Mouse (Mus musculus): Measurements from ENCODE around the gene Clic6. TPM values are rescaled to one million over a fixed set of nuclear protein-coding genes. Genes with fewer than 3 reads are reported as not detected.

The Clic6 gene
- polyA plus RNA-seq, 1 experiment from 2014 or later = 0.61 TPM

GRCm38 (mm10) chr16:92525919-92526318 is 40.4 kb downstream of the Clic6 start:
- Histone ChIP-seq H3K4me3 (replicated peaks) (no peak overlapping the region), H3K9me3 (replicated peaks) (no peaks in the 10 kb centered on the region), H3K36me3 (no peaks in the 10 kb centered on the region), H3K4me1 (replicated peaks) (no peaks in the 10 kb centered on the region), H3K9ac (no peak overlapping the region), H3K4me2 (no peak overlapping the region), H3K27ac (no peak overlapping the region), H3K27me3 (0 out of 2 replicates have a peak, but pooled peaks cover 7% of the 10 kb centered on the region)
- DNase-seq (no peak), ATAC-seq (ENCODE audit: low read depth) (no peak)
- WGBS (ENCODE audit: insufficient replicate concordance) = 73% methylated on average over 10 of the region's 10 CpGs

DNA sequence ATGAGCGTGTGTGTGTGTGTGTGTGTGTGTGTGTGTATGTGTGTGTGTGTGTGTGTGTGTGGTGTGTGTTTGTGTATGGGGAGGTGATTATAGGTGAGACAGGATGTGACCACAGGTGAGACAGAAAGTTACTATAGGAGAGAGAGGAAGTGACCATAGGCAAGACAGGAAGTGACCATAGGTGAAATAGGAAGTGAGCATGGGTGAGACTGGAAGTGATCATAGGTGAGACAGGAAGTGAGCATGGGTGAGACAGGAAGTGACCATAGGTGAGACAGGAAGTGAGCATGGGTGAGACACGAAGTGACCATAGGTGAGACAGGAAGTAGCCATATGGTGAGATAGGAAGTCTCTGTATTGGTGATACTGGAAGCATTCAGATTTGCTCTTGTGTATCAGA is 49.7 kb downstream of the Clic6 start:
- H3K4me2 ChIP-seq = no peak overlapping the region
- no peak overlapping the region for H3K9ac ChIP-seq
- no peaks in the 10 kb centered on the region for H3K36me3 ChIP-seq
- DNase-seq (no peak), ATAC-seq (ENCODE audit: low read depth) (no peak)
- no peak overlapping the region for H3K4me3 ChIP-seq (replicated peaks)
- 56% methylated on average over 2 of the region's 2 CpGs for WGBS (ENCODE audit: insufficient replicate concordance)
- H3K4me1 ChIP-seq (replicated peaks) = no peaks in the 10 kb centered on the region
- no peaks in the 10 kb centered on the region for H3K9me3 ChIP-seq (replicated peaks)
- 0 out of 2 replicates have a peak, but pooled peaks cover 3% of the 10 kb centered on the region for H3K27me3 ChIP-seq
- no peak overlapping the region for H3K27ac ChIP-seq

GRCm38 (mm10) chr16:92538356-92538755 is 52.8 kb downstream of the Clic6 start:
- 60% methylated on average over 6 of the region's 6 CpGs for whole genome bisulfite sequencing (ENCODE audit: insufficient replicate concordance)

GRCm38 (mm10) chr16:92544264-92544663 is 58.7 kb downstream of the Clic6 start:
- Histone ChIP-seq H3K4me2 (no peak overlapping the region), H3K9ac (no peak overlapping the region), H3K4me1 (replicated peaks) (no peaks in the 10 kb centered on the region), H3K27me3 (0 out of 2 replicates have a peak, but pooled peaks cover 4% of the 10 kb centered on the region), H3K36me3 (no peaks in the 10 kb centered on the region), H3K4me3 (replicated peaks) (no peak overlapping the region), H3K9me3 (replicated peaks) (no peaks in the 10 kb centered on the region), H3K27ac (no peak overlapping the region)
- DNase-seq (no peak), ATAC-seq (ENCODE audit: low read depth) (no peak)
- WGBS (ENCODE audit: insufficient replicate concordance) = 7% methylated on average over 1 of the region's 1 CpGs

More at GRCm38 (mm10) chr16:92538356-92538755, 52.8 kb downstream of the Clic6 start:
- H3K36me3 ChIP-seq = no peaks in the 10 kb centered on the region
- H3K4me1 ChIP-seq (replicated peaks) = no peaks in the 10 kb centered on the region
- DNase-seq (no peak), ATAC-seq (ENCODE audit: low read depth) (no peak)
- 0 out of 2 replicates have a peak, but pooled peaks cover 4% of the 10 kb centered on the region for H3K27me3 ChIP-seq
- H3K4me2 ChIP-seq = no peak overlapping the region
- H3K4me3 ChIP-seq (replicated peaks) = no peak overlapping the region
- no peak overlapping the region for H3K9ac ChIP-seq
- no peaks in the 10 kb centered on the region for H3K9me3 ChIP-seq (replicated peaks)
- H3K27ac ChIP-seq = no peak overlapping the region

- no peaks in the 10 kb centered on the region; the same call in 1 of the 2 replicates for H3K27me3 ChIP-seq
- H3K4me1 ChIP-seq (replicated peaks) = no peaks in the 10 kb centered on the region
- H3K4me2 ChIP-seq = no peak overlapping the region
- WGBS (ENCODE audit: insufficient replicate concordance) = 75% methylated on average over 9 of the region's 9 CpGs
- DNase-seq (no peak), ATAC-seq (ENCODE audit: low read depth) (no peak)
- no peak overlapping the region for H3K4me3 ChIP-seq (replicated peaks)
- no peak overlapping the region for H3K27ac ChIP-seq
- H3K9me3 ChIP-seq (replicated peaks) = no peaks in the 10 kb centered on the region
- H3K9ac ChIP-seq = no peak overlapping the region
- H3K36me3 ChIP-seq = no peaks in the 10 kb centered on the region
These were observed 63.1 kb downstream of the Clic6 start for GRCm38 (mm10) chr16:92548651-92549050.

DNA sequence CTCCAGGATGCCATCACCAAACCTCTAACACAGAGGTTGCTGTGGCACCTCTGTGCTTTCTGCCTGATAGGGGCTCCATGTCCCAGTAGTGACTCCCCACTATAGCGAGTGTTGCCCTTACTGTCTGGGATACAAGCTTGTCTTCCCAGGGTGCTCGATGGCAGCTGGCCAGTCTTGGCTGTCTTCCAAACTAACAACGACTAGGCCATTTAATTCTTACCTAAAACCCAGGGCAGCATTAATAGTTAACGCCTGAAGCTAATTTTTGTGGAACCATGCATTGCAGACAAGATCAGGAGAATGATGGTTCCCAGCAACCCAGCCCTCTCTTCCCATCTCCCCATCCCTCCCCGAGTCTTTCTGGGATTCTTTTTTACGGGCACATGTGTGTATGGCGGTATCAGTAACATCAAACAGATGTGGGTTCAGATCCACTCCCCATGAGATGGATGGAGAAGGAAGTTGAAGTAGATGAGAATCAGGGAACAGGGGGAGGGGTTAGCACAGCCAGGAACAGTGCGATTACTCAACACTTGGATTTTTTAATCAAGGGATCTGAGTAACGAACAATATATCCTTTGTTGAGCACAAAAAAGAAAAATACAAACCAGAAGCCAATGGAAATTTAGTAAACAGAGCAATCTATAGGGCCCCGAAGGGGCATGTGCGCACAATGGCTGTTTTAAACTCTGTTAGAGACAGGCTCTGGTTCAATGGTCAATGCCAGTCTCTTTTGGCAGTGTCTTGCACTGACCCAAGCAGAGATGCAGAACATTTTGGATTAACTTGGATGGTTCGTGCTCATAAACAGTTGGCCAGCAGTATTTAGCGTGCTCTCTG is 66.0 kb downstream of the Clic6 start:
- Histone ChIP-seq H3K27ac (no peak overlapping the region), H3K4me1 (replicated peaks) (no peaks in the 10 kb centered on the region), H3K4me2 (no peak overlapping the region), H3K27me3 (peaks cover 10% of the 10 kb centered on the region; the same call in 1 of the 2 replicates), H3K4me3 (replicated peaks) (no peak overlapping the region), H3K9me3 (replicated peaks) (no peaks in the 10 kb centered on the region), H3K36me3 (no peaks in the 10 kb centered on the region), H3K9ac (no peak overlapping the region)
- ATAC-seq (ENCODE audit: low read depth) (no peak), DNase-seq (no peak)
- WGBS (ENCODE audit: insufficient replicate concordance) = 65% methylated on average over 13 of the region's 13 CpGs

DNA sequence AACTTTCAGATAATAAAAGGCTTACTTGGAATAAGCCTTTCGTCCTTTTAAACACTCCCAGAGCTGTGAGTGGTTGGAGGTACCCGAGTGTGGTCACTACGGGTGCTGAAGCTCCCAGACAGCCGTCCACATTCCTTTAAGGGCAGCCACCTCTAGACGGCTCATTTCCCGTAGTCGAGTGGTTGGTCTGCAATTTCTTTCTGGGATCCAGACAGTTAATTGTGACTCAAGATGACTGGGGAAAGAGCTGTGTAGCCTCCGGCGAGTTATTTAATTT is 66.5 kb downstream of the Clic6 start:
- Histone ChIP-seq H3K4me1 (replicated peaks) (no peaks in the 10 kb centered on the region), H3K4me2 (no peak overlapping the region), H3K36me3 (no peaks in the 10 kb centered on the region), H3K27me3 (peaks cover 10% of the 10 kb centered on the region; the same call in 1 of the 2 replicates), H3K4me3 (replicated peaks) (no peak overlapping the region), H3K9ac (no peak overlapping the region), H3K27ac (no peak overlapping the region), H3K9me3 (replicated peaks) (no peaks in the 10 kb centered on the region)
- WGBS (ENCODE audit: insufficient replicate concordance) = 65% methylated on average over 9 of the region's 9 CpGs
- no peak for ATAC-seq (ENCODE audit: low read depth)
- DNase-seq = no peak

GRCm38 (mm10) chr16:92552858-92553257 is 67.3 kb downstream of the Clic6 start:
- Histone ChIP-seq H3K4me2 (no peak overlapping the region), H3K9me3 (replicated peaks) (no peaks in the 10 kb centered on the region), H3K4me1 (replicated peaks) (no peaks in the 10 kb centered on the region), H3K36me3 (no peaks in the 10 kb centered on the region), H3K27me3 (peaks cover 10% of the 10 kb centered on the region; the same call in 1 of the 2 replicates), H3K27ac (no peak overlapping the region), H3K4me3 (replicated peaks) (no peak overlapping the region), H3K9ac (no peak overlapping the region)
- ATAC-seq (ENCODE audit: low read depth) (no peak), DNase-seq (no peak)
- 21% methylated on average over 11 of the region's 11 CpGs for WGBS (ENCODE audit: insufficient replicate concordance)

DNA sequence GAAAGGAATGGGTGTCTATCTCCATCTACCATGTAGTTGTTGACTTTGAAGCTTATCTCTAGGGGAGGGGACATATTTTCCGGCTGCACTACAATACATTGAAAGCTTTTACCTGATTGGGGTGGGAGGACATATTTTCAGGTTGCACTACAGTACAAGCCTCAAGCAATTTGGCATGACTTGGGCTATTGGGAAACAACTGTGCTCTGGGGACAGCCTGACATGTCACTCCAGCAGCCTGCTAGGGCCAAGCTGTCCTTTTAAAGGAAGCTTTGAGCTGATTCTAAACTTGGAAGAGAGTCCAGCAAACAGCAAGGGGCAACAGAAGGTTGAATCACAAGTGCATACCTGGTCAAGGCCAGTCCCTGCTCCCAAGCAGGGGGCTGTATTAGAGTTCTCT is 69.5 kb downstream of the Clic6 start:
- no peak for ATAC-seq (ENCODE audit: low read depth)
- H3K4me1 ChIP-seq (replicated peaks) = no peaks in the 10 kb centered on the region
- H3K9ac ChIP-seq = no peak overlapping the region
- H3K4me2 ChIP-seq = no peak overlapping the region
- no peak overlapping the region for H3K4me3 ChIP-seq (replicated peaks)
- peaks cover 10% of the 10 kb centered on the region; the same call in 1 of the 2 replicates for H3K27me3 ChIP-seq
- no peaks in the 10 kb centered on the region for H3K36me3 ChIP-seq
- H3K27ac ChIP-seq = no peak overlapping the region
- H3K9me3 ChIP-seq (replicated peaks) = no peaks in the 10 kb centered on the region
- DNase-seq = no peak
- 39% methylated on average over 1 of the region's 1 CpGs for WGBS (ENCODE audit: insufficient replicate concordance)

DNA sequence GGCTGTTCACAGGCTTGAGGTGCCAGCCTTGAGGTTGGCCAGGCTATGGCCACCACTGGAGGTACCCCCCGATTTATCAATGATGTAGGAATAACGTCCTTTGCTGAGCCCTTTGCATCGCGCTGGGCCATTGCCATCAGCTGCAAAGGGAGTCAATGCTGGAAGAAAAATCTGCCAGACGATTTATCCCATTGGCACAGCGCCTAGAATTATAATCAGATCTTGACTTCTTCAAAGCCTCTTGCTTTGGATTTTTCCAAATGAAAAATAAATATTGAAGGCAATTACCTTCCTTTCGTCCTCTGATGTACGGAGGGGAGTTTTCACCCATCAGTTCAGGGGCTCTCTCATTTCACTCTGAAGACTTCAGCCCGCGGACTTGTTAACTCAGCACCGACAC is 79.8 kb downstream of the Clic6 start:
- DNase-seq = no peak

GRCm38 (mm10) chr16:92565708-92566107 is 80.2 kb downstream of the Clic6 start:
- Histone ChIP-seq H3K27me3 (0 out of 2 replicates have a peak, but pooled peaks cover 6% of the 10 kb centered on the region), H3K9ac (no peak overlapping the region), H3K4me2 (no peak overlapping the region), H3K4me3 (replicated peaks) (no peak overlapping the region), H3K36me3 (no peaks in the 10 kb centered on the region), H3K9me3 (replicated peaks) (no peaks in the 10 kb centered on the region), H3K4me1 (replicated peaks) (0 out of 2 replicates have a peak, but pooled peaks cover 2% of the 10 kb centered on the region), H3K27ac (no peak overlapping the region)
- peak; percentile 52 for DNase-seq
- WGBS (ENCODE audit: insufficient replicate concordance) = 5% methylated on average over 6 of the region's 6 CpGs
- ATAC-seq (ENCODE audit: low read depth) = no peak

More for the DNA sequence above, 79.8 kb downstream of the Clic6 start:
- Histone ChIP-seq H3K4me1 (replicated peaks) (0 out of 2 replicates have a peak, but pooled peaks cover 2% of the 10 kb centered on the region), H3K27ac (no peak overlapping the region), H3K4me2 (no peak overlapping the region), H3K9ac (no peak overlapping the region), H3K9me3 (replicated peaks) (no peaks in the 10 kb centered on the region), H3K4me3 (replicated peaks) (no peak overlapping the region), H3K27me3 (0 out of 2 replicates have a peak, but pooled peaks cover 6% of the 10 kb centered on the region), H3K36me3 (no peaks in the 10 kb centered on the region)
- WGBS (ENCODE audit: insufficient replicate concordance) = 59% methylated on average over 11 of the region's 11 CpGs
- ATAC-seq (ENCODE audit: low read depth) = no peak

- 20% methylated on average over 5 of the region's 5 CpGs for WGBS (ENCODE audit: insufficient replicate concordance)
- Histone ChIP-seq H3K4me3 (replicated peaks) (no peak overlapping the region), H3K9ac (no peak overlapping the region), H3K36me3 (no peaks in the 10 kb centered on the region), H3K9me3 (replicated peaks) (peaks cover 2% of the 10 kb centered on the region; the same call in 1 of the 2 replicates), H3K4me1 (replicated peaks) (0 out of 2 replicates have a peak, but pooled peaks cover 2% of the 10 kb centered on the region), H3K4me2 (no peak overlapping the region), H3K27me3 (0 out of 2 replicates have a peak, but pooled peaks cover 6% of the 10 kb centered on the region), H3K27ac (no peak overlapping the region)
- no peak for ATAC-seq (ENCODE audit: low read depth)
- DNase-seq = no peak
These were observed 80.6 kb downstream of the Clic6 start for GRCm38 (mm10) chr16:92566146-92566545.

Measured in liver, embryonic 13.5 days (tissue).